Mouse (Mus musculus) layer of hippocampus, adult 2 months (tissue): ENCODE measurements at regions not wholly inside any gene's neighbourhood (a gene's known extent, or its start where the extent isn't known, plus 50 kb on each side); places are given as distances from the start of the nearest gene placed in this dataset.

Experiments
- DNase-seq, 2 experiments: peaks; one replicate each; pipeline ENCODE4 v3.0.0; 2022; ENCODE audit warnings: low spot score in 2 of 2
- H3K27ac ChIP-seq: fragments of 200-600 bp; 2 replicates; pipeline ENCODE4 v1.8.1; 2022
- H3K4me3 ChIP-seq: fragments of 200-600 bp; 2 replicates; pipeline ENCODE4 v1.8.1; 2022; ENCODE audit warnings: mild to moderate bottlenecking
- CTCF ChIP-seq: fragments of 200-600 bp; conservative IDR thresholded peaks from 2 replicates; pipeline ENCODE4 v1.8.1; 2022; ENCODE audit warnings: antibody characterized with exemption, mild to moderate bottlenecking, moderate library complexity

DNA sequence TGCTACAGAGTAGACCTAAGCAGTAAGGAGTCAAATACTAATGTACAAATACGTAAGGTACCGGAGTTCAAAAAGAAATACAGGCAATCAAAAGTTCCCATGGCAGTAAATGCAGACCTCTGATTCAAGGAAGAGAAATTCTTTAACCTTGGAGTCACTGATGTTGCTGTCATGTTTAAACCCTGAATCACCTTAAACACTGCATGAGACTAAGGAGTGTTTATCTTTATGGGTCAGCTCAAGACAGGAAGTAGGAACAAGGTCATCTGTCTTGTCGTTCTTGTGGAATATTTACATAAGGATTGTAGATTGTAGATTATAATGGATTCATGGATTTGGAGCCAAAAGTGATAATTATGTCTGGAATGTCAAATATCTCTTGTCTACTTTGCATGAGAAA is 1708.7 kb upstream of the Slc10a2 start:
- no peak for TF ChIP-seq CTCF
- DNase-seq = no peak
- Histone ChIP-seq H3K4me3 (no peak overlapping the region), H3K27ac (no peak overlapping the region)

DNA sequence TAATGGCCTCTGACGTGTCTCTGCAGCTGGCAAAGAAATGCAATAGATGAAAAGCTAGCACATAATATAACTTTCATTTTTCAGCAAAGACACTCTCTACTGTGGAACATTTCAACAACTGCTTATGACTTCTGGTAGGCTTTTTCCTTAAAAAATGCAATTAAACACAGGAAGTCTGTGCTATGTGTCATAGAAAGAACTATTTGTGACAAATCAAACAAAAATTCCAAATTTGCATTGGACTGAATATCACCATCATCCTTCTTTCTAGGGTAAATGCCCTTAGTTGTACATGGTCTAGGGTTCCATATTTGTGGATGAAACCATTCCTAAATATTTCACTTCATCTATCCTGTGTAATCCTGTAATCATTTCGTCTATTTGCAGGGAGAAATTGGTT is 1702.0 kb upstream of the Slc10a2 start:
- TF ChIP-seq CTCF = no peak
- H3K4me3 ChIP-seq = no peak overlapping the region
- H3K27ac ChIP-seq = no peak overlapping the region
- DNase-seq = no peak

DNA sequence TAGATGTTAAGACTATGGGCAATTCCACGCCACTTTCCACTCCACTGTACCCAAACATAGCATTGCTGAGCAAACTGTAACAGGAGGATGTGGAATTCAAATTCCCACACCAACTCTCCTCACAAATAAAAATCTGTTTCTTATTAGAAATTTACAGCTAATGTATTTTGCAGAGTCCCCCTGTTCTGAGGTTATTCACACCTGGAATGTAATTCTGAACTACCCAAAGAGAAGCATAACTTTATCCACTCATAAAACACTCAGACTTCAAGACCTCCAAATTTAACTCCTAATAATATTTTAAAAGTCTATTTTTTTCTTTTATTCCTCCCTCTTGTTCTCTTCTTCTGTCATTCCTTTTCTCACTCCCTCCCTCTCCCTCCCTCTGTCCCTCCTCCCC is 1698.0 kb upstream of the Slc10a2 start:
- DNase-seq = no peak
- TF ChIP-seq CTCF = no peak
- H3K4me3 ChIP-seq = no peak overlapping the region
- H3K27ac ChIP-seq = no peak overlapping the region

DNA sequence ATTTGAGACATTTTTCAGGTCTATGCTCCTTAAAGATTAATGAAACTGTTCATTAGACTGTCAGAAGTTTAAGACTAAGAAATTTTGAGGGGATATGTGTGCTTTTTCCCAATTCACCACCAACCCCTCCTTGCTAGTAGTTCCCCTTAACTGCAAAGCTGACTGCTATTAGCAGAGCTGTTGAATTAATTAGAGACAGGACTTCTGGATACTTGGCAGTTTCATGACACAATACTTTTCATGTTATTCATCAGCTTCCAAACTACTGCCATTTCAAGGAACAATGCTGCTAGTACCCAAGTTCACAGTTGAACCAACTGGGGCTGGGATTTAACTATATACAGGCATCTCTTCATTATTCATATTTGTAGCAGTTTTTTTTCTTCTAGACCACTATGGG is 1695.9 kb upstream of the Slc10a2 start:
- no peak overlapping the region for H3K4me3 ChIP-seq
- no peak for TF ChIP-seq CTCF

DNA sequence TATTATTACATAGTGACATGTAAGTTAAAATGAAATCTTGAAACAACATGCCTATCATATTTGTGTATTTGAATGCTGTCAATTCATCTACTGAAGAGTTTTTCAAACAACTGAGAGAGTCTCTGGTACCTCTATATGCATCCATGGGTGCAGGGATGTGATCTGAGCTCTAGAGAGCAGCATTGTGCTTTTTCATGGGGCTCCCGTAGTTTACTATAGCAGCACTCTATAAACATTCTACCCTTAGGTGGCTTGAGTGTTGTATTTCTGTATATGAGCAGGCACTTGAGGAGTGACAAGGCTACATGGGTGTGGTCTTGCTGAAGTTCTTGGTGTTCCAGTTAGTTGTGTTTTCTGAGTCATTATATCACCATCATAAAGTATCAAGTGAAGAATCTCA is 1683.9 kb upstream of the Slc10a2 start:
- H3K4me3 ChIP-seq = no peak overlapping the region
- TF ChIP-seq CTCF = peak; percentile 33
- no peak overlapping the region for H3K27ac ChIP-seq
- DNase-seq = no peak

More for the DNA sequence above, 1695.9 kb upstream of the Slc10a2 start:
- no peak overlapping the region for H3K27ac ChIP-seq
- no peak for DNase-seq

DNA sequence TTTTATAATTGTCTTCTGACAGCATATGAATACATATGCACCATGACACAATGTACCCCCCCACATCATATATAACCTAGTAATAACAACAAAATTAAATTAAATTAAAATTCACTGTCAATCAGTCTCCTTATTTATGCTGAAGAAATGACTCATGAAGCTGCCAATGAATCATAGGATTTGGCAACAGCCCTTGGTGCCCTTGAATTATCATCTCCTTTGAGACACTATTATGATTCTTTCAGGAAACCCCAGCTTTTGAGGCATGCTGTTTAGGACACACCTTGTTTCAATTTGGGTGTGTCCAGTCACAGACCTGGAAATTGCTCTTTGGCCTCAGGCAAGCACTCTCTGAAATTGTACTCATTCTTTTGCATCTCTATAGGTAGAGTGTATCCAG is 1675.8 kb upstream of the Slc10a2 start:
- no peak for DNase-seq
- TF ChIP-seq CTCF = no peak
- H3K27ac ChIP-seq = no peak overlapping the region
- no peak overlapping the region for H3K4me3 ChIP-seq

DNA sequence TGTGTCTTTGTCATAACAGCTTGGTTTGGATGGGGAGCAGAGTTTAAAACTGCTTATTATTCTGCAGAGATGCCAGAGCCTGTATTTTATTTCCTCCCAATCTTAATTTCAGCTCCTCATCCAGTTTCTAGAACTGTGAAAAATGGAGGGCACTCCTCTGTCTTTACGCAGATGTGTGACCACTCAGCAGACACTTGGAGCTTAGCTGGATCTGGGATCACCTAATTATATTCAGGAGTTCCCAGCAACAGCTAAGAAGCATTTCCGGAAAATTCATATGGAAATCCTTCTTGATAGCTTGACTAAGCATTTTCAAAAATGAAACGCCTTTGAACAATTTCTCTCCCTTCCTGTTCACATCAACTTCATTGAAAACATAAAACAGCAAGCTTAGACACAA is 1670.0 kb upstream of the Slc10a2 start:
- TF ChIP-seq CTCF = no peak
- H3K27ac ChIP-seq = no peak overlapping the region
- H3K4me3 ChIP-seq = no peak overlapping the region
- DNase-seq = no peak

DNA sequence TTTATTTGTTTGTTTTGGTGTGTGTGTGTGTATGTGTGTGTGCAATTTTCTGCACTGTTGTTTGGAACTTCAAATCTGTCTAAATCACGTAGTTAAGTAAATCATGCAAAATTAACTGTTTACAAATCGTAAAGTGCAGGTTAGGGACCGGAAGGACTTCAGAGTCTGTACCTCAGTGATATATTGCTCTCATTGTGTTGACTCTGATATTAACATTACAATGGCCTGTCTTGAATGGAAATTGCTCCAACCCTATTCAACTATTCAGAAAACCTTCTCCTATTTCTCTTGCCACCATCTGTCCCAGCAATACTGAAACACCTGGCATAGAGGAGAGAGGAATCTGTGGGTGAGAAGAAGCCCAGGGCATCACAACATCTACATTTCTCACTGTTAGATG is 1624.4 kb upstream of the Slc10a2 start:
- TF ChIP-seq CTCF = no peak
- no peak for DNase-seq
- H3K4me3 ChIP-seq = no peak overlapping the region
- H3K27ac ChIP-seq = no peak overlapping the region

DNA sequence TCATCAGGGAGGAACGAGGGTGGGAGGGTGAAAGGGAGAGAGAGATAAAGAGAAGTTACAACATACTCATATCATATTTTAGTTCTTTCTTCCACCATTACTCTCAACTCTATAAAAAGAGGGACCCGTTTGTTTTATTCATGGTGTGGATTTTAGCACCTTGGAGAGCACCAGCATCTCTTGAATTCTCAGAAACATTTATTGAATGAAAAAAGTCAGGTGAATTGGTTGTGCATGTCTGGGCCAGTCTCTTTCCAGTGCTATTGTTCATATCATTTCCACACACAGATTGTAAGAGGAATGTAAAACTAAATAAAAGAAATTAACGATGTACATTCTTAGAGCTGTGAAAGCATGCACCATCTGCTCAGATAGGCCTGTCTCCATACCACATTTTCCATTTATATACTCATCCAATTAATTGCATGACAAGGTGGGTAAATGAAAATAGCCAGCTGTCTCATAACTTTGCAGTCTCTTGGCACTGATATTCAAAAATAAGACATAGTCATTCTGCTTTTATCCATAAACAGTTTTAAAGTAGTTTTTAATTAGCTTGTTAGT is 1603.8 kb upstream of the Slc10a2 start:
- peak in 1 of 2 experiments; percentile 10 for DNase-seq
- Histone ChIP-seq H3K27ac (no peak overlapping the region), H3K4me3 (no peak overlapping the region)
- TF ChIP-seq CTCF = no peak

DNA sequence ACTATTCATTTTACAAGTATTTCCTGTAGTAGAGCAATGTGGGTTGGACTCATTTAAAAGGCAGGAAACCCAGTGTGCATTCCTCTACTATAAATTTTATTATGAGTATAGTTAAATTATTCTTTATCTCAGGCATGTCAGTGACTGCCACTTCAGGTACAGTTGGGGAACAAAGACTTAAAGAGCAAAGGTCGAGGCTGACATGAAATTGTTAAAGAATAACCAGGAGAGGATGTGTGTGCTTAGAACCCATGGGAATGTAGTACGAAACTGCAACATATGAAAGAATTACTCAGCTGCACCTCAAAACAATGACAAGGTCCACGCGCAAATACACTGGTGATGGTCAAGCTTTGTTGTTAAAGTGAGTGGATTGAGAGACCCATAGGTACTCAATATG is 1583.4 kb upstream of the Slc10a2 start:
- no peak for TF ChIP-seq CTCF
- Histone ChIP-seq H3K4me3 (no peak overlapping the region), H3K27ac (no peak overlapping the region)
- no peak for DNase-seq

DNA sequence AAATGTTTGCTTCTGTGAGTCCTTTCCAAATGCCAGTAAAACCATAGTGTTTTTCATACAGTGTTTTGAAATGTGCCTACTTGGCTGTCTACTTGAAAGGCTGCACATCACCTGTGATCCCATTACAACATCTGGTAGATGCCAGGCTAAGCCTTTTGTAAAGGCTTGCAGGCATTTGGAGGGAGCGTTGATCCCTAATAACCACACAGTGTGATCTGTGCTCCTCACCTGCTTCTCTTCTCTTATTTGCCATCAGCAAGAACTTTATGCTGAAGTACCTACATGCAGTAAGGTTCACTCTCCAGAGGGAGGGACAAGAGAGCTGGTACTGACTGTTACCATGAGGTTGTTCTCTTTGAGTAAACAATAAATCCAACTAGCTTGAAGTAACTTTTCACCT is 1553.7 kb upstream of the Slc10a2 start:
- DNase-seq = no peak
- TF ChIP-seq CTCF = no peak
- Histone ChIP-seq H3K4me3 (no peak overlapping the region), H3K27ac (no peak overlapping the region)

DNA sequence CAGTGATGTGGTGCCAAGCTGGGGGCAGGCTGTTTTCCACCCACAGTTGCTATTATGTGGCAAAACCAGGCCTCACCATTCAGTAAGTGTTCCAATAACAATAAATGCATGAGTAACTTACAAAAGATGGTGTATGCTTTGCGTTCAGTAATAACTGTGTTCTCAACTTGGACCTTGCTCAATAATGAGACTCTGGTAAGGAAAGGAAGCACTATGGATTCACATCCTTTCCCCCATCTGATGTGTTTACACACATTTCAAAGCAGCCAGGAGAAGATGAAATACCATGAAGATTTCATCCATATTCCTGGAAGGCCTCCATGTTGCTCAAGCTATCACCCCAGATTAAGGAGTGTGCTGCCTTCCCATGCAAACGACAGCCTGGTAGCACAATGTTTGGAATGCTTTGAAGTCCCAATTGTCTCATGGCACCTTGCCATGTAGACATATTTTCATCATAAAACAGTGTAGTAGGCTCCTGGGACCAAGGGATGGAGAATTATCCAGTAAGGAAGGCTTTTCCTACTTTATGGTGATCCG is 1552.4 kb upstream of the Slc10a2 start:
- H3K4me3 ChIP-seq = no peak overlapping the region
- DNase-seq = no peak
- H3K27ac ChIP-seq = no peak overlapping the region
- no peak for TF ChIP-seq CTCF

DNA sequence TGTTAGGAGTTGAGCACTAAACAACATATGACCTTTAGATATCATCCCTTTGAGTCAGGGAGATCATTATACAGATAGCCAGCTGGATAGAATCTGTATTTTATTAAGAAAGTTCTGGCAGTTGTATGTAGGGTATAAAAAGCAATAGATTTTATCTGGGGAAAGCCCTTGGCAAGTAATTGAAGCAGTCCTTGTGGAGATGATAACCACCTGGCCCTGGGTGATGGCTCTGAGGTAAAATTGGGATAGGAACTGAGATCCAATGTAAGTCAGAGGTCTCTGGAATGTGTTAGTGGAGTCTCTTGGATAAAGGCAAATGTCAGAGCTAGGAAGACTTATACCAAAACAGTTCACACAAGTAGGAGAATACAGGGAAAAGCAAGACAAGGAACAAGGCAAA is 1547.0 kb upstream of the Slc10a2 start:
- TF ChIP-seq CTCF = no peak
- Histone ChIP-seq H3K27ac (no peak overlapping the region), H3K4me3 (no peak overlapping the region)
- DNase-seq = no peak

DNA sequence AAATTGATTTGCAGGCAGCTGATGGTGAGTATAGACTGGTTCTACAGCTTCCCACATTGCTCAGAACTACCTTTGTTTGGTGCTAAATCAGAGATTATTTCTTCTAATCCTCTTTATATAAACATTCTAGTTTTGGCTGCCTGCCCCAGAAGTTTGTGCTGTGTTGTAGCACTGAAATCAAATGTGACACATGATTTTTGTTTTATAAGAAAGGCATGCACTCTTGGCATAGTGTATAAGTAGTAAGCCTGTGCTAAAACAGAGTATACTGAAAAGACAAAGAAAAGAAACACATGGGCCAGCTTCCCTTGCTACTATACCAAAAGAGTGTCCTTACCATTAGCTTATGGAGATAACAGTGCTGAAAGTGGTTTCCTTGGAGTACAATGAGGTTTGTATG is 1542.9 kb upstream of the Slc10a2 start:
- Histone ChIP-seq H3K4me3 (no peak overlapping the region), H3K27ac (no peak overlapping the region)
- TF ChIP-seq CTCF = no peak
- DNase-seq = no peak
